Comparison of ENCODE assay signal across 14 mouse cellular contexts in genomic region chr16:31867736-31868135, GRCm38 (mm10). TPM values are rescaled to one million over a fixed set of nuclear protein-coding genes. Genes with fewer than 3 reads are reported as not detected.
"Had no signal": no experiment of that assay in that cellular context is flagged by ENCODE, and none has a peak within 500 bp of the region (broad histone marks: within the 10 kb centered on the region; RNA-seq: fewer than 3 reads in every experiment).

No protein-coding gene starts in this region.

- DNase-seq: kidney, adult 9 months; kidney, postnatal 36 days; lung, embryonic 14.5 days; lung, postnatal 10 days; lung, postnatal 4 days; retina, postnatal 1 day; thymus, postnatal 36 days had no signal

- H3K36me3 ChIP-seq: midbrain, embryonic 15.5 days had no signal

- H3K9ac ChIP-seq: limb, embryonic 15.5 days; liver, embryonic 12.5 days; lung, embryonic 14.5 days; midbrain, embryonic 15.5 days; neural tube, embryonic 13.5 days had no signal

- H3K27ac ChIP-seq: kidney, postnatal 0 days; limb, embryonic 15.5 days; liver, embryonic 12.5 days; midbrain, embryonic 10.5 days; midbrain, embryonic 15.5 days; neural tube, embryonic 13.5 days had no signal

- ATAC-seq: liver, embryonic 12.5 days; midbrain, embryonic 15.5 days had no signal

- H3K4me1 ChIP-seq: limb, embryonic 15.5 days; liver, embryonic 12.5 days; midbrain, embryonic 10.5 days; midbrain, embryonic 15.5 days; neural tube, embryonic 13.5 days had no signal

- H3K27me3 ChIP-seq: limb, embryonic 15.5 days; liver, embryonic 12.5 days; midbrain, embryonic 15.5 days; neural tube, embryonic 13.5 days had no signal

- H3K9me3 ChIP-seq: limb, embryonic 15.5 days; liver, embryonic 12.5 days; midbrain, embryonic 10.5 days; midbrain, embryonic 15.5 days; neural tube, embryonic 13.5 days had no signal

- H3K4me3 ChIP-seq: limb, embryonic 15.5 days; liver, embryonic 12.5 days; midbrain, embryonic 10.5 days; midbrain, embryonic 15.5 days; neural tube, embryonic 13.5 days had no signal

- H3K4me2 ChIP-seq: limb, embryonic 15.5 days; liver, embryonic 12.5 days; lung, embryonic 14.5 days; midbrain, embryonic 15.5 days; neural tube, embryonic 13.5 days had no signal

RNA-seq across cellular contexts. Expression of gene Meltf, which starts 10.9 kb away (rescaled TPM):
- polyA plus RNA-seq: small intestine, adult 2 months had no signal
